Mouse (Mus musculus) megakaryocyte-erythroid progenitor cell, adult 5 weeks (primary cell): ENCODE results near the gene Heatr9. TPM values are rescaled to one million over a fixed set of nuclear protein-coding genes. Genes with fewer than 3 reads are reported as not detected.

ENCODE experiments used
- polyA plus RNA-seq: library from polyadenylated mRNA; stranded (reverse); fragments of >175 nt; gene quantifications from 2 replicates; pipeline ENCODE4 v1.2.3, GENCODE M21; 2012

Gene Heatr9
- polyA plus RNA-seq: 0.02 TPM in 1 of 2 replicates, not detected in the other

DNA sequence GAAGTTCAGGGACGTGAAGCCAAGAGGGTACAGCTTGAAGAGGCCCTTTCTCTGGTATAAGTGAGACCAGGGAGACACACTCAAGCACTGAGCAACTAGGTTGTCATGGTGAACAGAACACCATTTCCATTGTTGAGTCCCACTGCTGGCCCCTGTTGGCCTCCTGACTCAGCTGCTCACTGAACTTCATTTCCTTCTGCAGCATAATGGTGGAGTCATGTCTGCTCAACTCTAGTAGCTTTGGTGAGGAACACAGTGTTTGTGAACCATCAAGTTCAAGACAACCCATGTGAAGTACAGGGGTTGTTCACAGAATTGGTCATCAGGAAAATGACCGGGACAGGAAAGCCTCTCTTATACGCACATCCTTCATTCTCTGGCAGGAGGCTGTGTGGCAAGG, at the start of gene Heatr9:
Gene Heatr9 (minus strand): TSS at position 101 of the 400 bp plus-strand sequence.

DNA sequence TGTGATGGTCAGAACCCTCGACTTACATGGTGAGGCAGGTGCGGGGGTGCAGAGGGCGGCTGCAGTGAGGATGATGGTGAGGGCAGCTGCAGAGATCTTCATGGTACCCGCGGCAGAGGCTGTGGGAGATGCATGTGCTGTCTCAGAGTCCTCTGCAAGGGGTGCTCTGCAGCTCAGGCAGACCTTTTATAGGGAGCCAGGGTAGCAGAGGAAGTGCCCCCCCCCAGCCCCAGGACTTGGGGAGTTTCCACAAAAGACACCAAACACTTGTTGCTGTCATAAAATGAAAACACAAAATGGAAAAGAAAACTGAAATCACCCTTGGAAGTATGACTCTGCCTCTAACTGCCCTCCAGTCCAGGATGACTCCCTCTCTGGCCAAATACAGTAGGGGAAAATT, 8.4 kb upstream of the Heatr9 start, which contains the start of gene Ccl5:
Gene Ccl5 (minus strand): TSS at position 159 of the 400 bp plus-strand sequence.

DNA sequence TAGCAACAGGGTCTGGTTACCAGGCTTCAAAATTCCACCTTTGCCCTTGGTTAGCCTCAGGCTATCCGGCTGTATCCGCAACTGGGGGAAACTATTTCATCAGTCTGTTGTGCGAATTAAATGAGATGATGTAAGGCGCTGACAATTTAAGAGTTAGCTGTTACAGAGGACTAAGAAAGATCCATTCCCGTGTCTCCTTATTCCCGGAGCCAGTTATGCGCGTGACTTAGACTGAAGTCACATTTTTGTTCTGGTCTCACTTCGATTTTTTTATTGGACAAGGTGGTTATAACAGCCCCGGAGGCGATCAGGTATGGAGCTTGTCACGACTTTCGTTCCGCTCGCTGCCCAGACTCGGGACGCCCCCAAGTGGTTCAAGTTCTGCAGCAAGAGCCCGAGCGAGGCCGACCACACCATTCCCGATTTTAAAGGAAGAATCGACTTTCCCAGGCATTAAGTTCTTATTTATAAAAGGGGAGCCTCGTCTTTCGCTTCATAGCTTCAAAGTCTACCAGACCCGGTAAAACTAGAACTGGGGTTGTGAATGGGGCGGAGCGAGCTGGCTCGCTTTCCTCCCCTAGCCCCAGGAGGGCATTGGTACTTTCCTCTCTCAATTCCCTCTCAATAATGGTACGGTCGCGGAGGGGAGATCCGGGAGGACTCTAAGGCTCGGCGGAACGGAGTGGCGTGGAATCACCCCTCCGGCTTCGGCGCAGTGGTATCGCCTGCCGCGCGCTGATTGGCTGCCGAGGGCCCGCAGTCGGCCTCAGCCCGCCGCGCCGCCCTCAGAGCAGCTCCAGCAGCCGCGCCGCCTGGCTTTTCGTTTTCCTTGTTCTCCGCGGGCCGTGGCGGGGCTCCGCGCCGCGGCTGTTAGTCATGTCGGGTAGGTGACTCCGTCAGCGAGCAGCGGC, 49.4 kb downstream of the Heatr9 start, which contains the start of gene Taf15:
Gene Taf15 (plus strand): TSS at position 763 of the 911 bp plus-strand sequence.

DNA sequence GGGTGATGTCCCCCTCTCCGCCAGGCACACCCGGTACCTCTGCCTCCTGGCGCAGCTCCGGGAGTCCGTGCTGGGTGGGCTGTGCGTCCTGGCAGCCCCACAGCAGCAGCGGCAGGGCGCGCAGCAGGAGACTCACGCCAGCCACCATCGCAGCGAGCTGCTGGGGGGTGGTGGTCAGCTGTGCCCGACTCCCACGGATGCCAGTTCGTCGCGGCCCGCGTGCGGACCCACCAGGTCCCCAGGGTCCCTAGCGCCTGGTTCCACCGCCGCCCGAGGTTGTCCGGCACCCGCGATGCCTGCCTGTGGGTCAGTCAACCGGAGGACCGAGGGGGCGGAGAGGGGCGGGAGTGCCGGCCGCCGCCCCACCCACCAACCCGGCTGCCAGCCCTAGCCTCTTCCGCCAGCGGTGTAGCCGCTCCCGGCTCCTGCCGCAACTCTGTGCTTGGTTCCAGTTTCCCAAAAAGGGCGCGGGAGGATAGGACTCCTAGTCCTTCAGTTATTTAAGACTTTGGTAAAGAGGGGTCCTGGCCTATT, 59.2 kb downstream of the Heatr9 start, which contains the start of gene Mmp28:
Gene Mmp28 (minus strand): TSS at position 361 of the 534 bp plus-strand sequence.

Other genes with a start within 250 kb of the Heatr9 start
- gene Slfn14, start 235.4 kb downstream of the Heatr9 start, polyA plus RNA-seq: 0.04 TPM in 1 of 2 replicates, not detected in the other
- gene Ap2b1, start 223.2 kb downstream of the Heatr9 start, polyA plus RNA-seq: 18.7 and 20.2 TPM in 2 replicates
- 3.7 TPM in 2 replicates for gene Pex12, start 219.6 kb downstream of the Heatr9 start, polyA plus RNA-seq
- gene Rasl10b, start 113.0 kb downstream of the Heatr9 start, polyA plus RNA-seq: 0.09 TPM in 1 of 2 replicates, not detected in the other
- gene Gas2l2, start 92.7 kb downstream of the Heatr9 start, polyA plus RNA-seq: 0.14 and 0.16 TPM in 2 replicates
- 42.9 and 59.0 TPM in 2 replicates for gene 1700020L24Rik, start 84.5 kb downstream of the Heatr9 start, polyA plus RNA-seq
- 6.5 and 12.1 TPM in 2 replicates for gene Mmp28, start 59.1 kb downstream of the Heatr9 start, polyA plus RNA-seq
- 184 and 301 TPM in 2 replicates for gene Taf15, start 49.1 kb downstream of the Heatr9 start, polyA plus RNA-seq
- 15.6 and 16.3 TPM in 2 replicates for gene Ccl5, start 8.3 kb upstream of the Heatr9 start, polyA plus RNA-seq
- 4.0 and 6.2 TPM in 2 replicates for gene Ccl9, start 56.5 kb upstream of the Heatr9 start, polyA plus RNA-seq
- gene Ccl6, start 70.9 kb upstream of the Heatr9 start, polyA plus RNA-seq: 5.9 and 13.8 TPM in 2 replicates
- not detected in 2 replicates for gene Rpl9-ps1, start 123.4 kb upstream of the Heatr9 start, polyA plus RNA-seq
- 59.9 and 76.6 TPM in 2 replicates for gene Ccl3, start 127.2 kb upstream of the Heatr9 start, polyA plus RNA-seq
- gene Ccl4, start 140.4 kb upstream of the Heatr9 start, polyA plus RNA-seq: 13.6 and 17.5 TPM in 2 replicates
- gene Wfdc17, start 181.8 kb upstream of the Heatr9 start, polyA plus RNA-seq: 0.30 and 0.68 TPM in 2 replicates
- not detected in 2 replicates for gene Wfdc18, start 186.8 kb upstream of the Heatr9 start, polyA plus RNA-seq
- gene Wfdc21, start 224.8 kb upstream of the Heatr9 start, polyA plus RNA-seq: 3.1 and 7.6 TPM in 2 replicates
- gene Heatr6, start 231.5 kb upstream of the Heatr9 start, polyA plus RNA-seq: 6.7 and 7.6 TPM in 2 replicates